17 mouse cellular contexts compared by ENCODE assay signal in the genomic region with DNA sequence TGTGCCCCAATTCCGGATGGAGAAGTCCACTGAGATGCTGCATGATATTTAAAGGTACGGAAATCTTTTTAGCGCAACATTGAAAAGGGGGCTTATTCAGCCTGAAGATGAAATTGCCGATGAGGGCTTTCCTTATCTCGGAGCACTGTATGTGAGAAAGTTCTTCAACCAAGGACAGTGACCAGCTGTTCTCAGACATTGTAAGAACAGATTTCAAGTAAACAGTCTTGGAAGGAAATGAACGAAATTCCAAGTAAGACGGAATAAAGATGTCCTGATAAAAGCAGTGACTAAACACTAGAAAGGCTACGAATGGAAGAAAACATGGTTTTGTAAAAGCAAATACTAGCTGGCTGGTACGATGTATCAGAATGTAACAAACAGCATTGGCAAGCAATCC.
"Had no signal": no experiment of that assay in that cellular context is flagged by ENCODE, and none has a peak within 500 bp of the region (broad histone marks: within the 10 kb centered on the region; RNA-seq: fewer than 3 reads in every experiment).

No protein-coding gene starts in this region.

- H3K9ac ChIP-seq: liver, embryonic 13.5 days; liver, embryonic 15.5 days; liver, postnatal 0 days; midbrain, embryonic 13.5 days; midbrain, embryonic 15.5 days; neural tube, embryonic 12.5 days; stomach, embryonic 15.5 days had no signal

- H3K36me3 ChIP-seq: liver, embryonic 13.5 days; liver, embryonic 15.5 days; midbrain, embryonic 13.5 days; midbrain, embryonic 15.5 days; neural tube, embryonic 12.5 days; stomach, embryonic 15.5 days had no signal

- H3K4me3 ChIP-seq: liver, embryonic 13.5 days; liver, embryonic 15.5 days; megakaryocyte, embryonic 14.5 days; midbrain, embryonic 13.5 days; midbrain, embryonic 15.5 days; neural tube, embryonic 12.5 days; stomach, embryonic 15.5 days had no signal

- H3K27ac ChIP-seq: liver, embryonic 13.5 days; liver, embryonic 15.5 days; macrophage; midbrain, embryonic 13.5 days; midbrain, embryonic 15.5 days; neural tube, embryonic 12.5 days; stomach, embryonic 15.5 days; stomach, postnatal 0 days had no signal

- H3K27me3 ChIP-seq: liver, embryonic 13.5 days; liver, embryonic 15.5 days; megakaryocyte, embryonic 14.5 days; midbrain, embryonic 13.5 days; midbrain, embryonic 15.5 days; neural tube, embryonic 12.5 days; stomach, embryonic 15.5 days had no signal

- ATAC-seq: liver, postnatal 0 days; midbrain, embryonic 13.5 days; midbrain, embryonic 15.5 days had no signal

- DNase-seq: liver; liver, embryonic 13.5 days; liver, postnatal 0 days; right cerebral cortex, postnatal 14 days; thymus, adult 2 months; thymus, postnatal 25 days; thymus, postnatal 4 days had no signal

- H3K4me2 ChIP-seq: liver, embryonic 11.5 days; liver, embryonic 13.5 days; liver, embryonic 15.5 days; midbrain, embryonic 11.5 days; midbrain, embryonic 13.5 days; midbrain, embryonic 15.5 days; neural tube, embryonic 12.5 days; stomach, embryonic 15.5 days had no signal

- H3K9me3 ChIP-seq: liver, embryonic 15.5 days; midbrain, embryonic 13.5 days; midbrain, embryonic 15.5 days; neural tube, embryonic 12.5 days; stomach, embryonic 15.5 days had no signal

- H3K4me1 ChIP-seq: liver, embryonic 13.5 days; liver, embryonic 15.5 days; megakaryocyte, embryonic 14.5 days; midbrain, embryonic 13.5 days; midbrain, embryonic 15.5 days; neural tube, embryonic 12.5 days; stomach, embryonic 15.5 days had no signal
